Mouse (Mus musculus) activated CD4-positive, CD25-positive, alpha-beta regulatory T cell, adult 4 months (primary cell): ENCODE data around the gene Rnf8. TPM values are rescaled to one million over a fixed set of nuclear protein-coding genes. Genes with fewer than 3 reads are reported as not detected.
A peak's percentile ranks its signal among the peaks of the same experiment; 100 is the strongest.

Source experiments
- ATAC-seq: one replicate; pipeline ENCODE4 v1.8.0; 2017
- polyA plus RNA-seq, 2 experiments: library from polyadenylated mRNA; unstranded; fragments of 100-300 nt; shearing (Covaris generic); gene quantifications; one replicate each; pipeline ENCODE4 v1.2.1; 2017

The Rnf8 gene
- polyA plus RNA-seq, 2 experiments from 2014 or later, result 18.4 to 24.2 TPM

- ATAC-seq, result no peak
Observed at GRCm38 (mm10) chr17:29627285-29627684, 12.7 kb downstream of the Rnf8 start.

- no peak for ATAC-seq
Observed at GRCm38 (mm10) chr17:29628946-29629345, 14.4 kb downstream of the Rnf8 start.

- ATAC-seq, result no peak
Observed at GRCm38 (mm10) chr17:29629620-29630019, 15.0 kb downstream of the Rnf8 start.

- ATAC-seq, result no peak
Observed at GRCm38 (mm10) chr17:29632312-29632711, 17.7 kb downstream of the Rnf8 start.

- ATAC-seq, result no peak
Observed at GRCm38 (mm10) chr17:29635492-29635891, 20.9 kb downstream of the Rnf8 start.

- no peak for ATAC-seq
Observed at GRCm38 (mm10) chr17:29636118-29636517, 21.5 kb downstream of the Rnf8 start.

GRCm38 (mm10) chr17:29637377-29637776 lies 22.8 kb downstream of the Rnf8 start:
- no peak for ATAC-seq

- no peak for ATAC-seq
Observed at GRCm38 (mm10) chr17:29637895-29638294, 23.3 kb downstream of the Rnf8 start.

- no peak for ATAC-seq
Observed at GRCm38 (mm10) chr17:29640971-29641370, 26.4 kb downstream of the Rnf8 start.

- no peak for ATAC-seq
Observed at GRCm38 (mm10) chr17:29642219-29642618, 27.6 kb downstream of the Rnf8 start.

- no peak for ATAC-seq
Observed at GRCm38 (mm10) chr17:29658249-29658648, 43.7 kb downstream of the Rnf8 start.

- ATAC-seq, result peak; percentile 82
Observed at GRCm38 (mm10) chr17:29660076-29660761, 45.6 kb downstream of the Rnf8 start, which contains the start of gene Cmtr1. Gene Cmtr1 (plus strand): TSS chr17:29660595.

- peak; percentile 48 for ATAC-seq
Observed at GRCm38 (mm10) chr17:29660762-29661391, 46.3 kb downstream of the Rnf8 start.

- ATAC-seq, result no peak
Observed at GRCm38 (mm10) chr17:29662145-29662544, 47.6 kb downstream of the Rnf8 start.

GRCm38 (mm10) chr17:29668051-29668986 lies 53.7 kb downstream of the Rnf8 start:
- ATAC-seq, result no peak

- ATAC-seq, result no peak
Observed at GRCm38 (mm10) chr17:29669030-29669429, 54.4 kb downstream of the Rnf8 start.

GRCm38 (mm10) chr17:29669936-29670335 lies 55.3 kb downstream of the Rnf8 start:
- ATAC-seq, result peak; percentile 28

GRCm38 (mm10) chr17:29671021-29671420 lies 56.4 kb downstream of the Rnf8 start:
- ATAC-seq, result no peak

- no peak for ATAC-seq
Observed at GRCm38 (mm10) chr17:29673325-29673724, 58.7 kb downstream of the Rnf8 start.

- no peak for ATAC-seq
Observed at GRCm38 (mm10) chr17:29678526-29678925, 63.9 kb downstream of the Rnf8 start.

- no peak for ATAC-seq
Observed at GRCm38 (mm10) chr17:29679038-29679767, 64.6 kb downstream of the Rnf8 start.

GRCm38 (mm10) chr17:29680174-29680573 lies 65.6 kb downstream of the Rnf8 start:
- no peak for ATAC-seq
